Mouse (Mus musculus) T-helper 17 cell (primary cell): ENCODE measurements around the gene Plcb3.

ENCODE experiments used
- in situ Hi-C, 2 experiments: fragments of 300-600 bp; cut with MboI, MseI; formaldehyde crosslinking; loops; 1 replicate in 1 of 2; 2 replicates in 1 of 2; pipeline ENCODE4 v1.15.1; 2025; ENCODE audit warnings: high pct_unique_total_duplicates in 2 of 2

Gene Plcb3

GRCm38 (mm10) chr19:6992011-6992858, 16.0 kb upstream of the Plcb3 start, which contains the start of gene Dnajc4:
Gene Dnajc4 (minus strand): TSS chr19:6992572.
- in situ Hi-C loops = loop anchor here in 1 of 2 experiments (25.0 kb wide), 1 partner anchor 1920 kb away; the partner anchor contains the start of gene B3gat3

GRCm38 (mm10) chr19:6991166-6991565, 14.9 kb upstream of the Plcb3 start:
- in situ Hi-C loops = loop anchor here in 1 of 2 experiments (25.0 kb wide), 1 partner anchor 1921 kb away; the partner anchor contains the start of gene B3gat3

- in situ Hi-C loops = loop anchor here in 1 of 2 experiments (25.0 kb wide), 1 partner anchor 1922 kb away; the partner anchor contains the start of gene B3gat3
Observed at GRCm38 (mm10) chr19:6990712-6991111, 14.4 kb upstream of the Plcb3 start.

- in situ Hi-C loops = loop anchor here in 1 of 2 experiments (25.0 kb wide), 1 partner anchor 1923 kb away; the partner anchor contains the start of gene B3gat3
Observed at GRCm38 (mm10) chr19:6989251-6989650, 13.0 kb upstream of the Plcb3 start.

GRCm38 (mm10) chr19:6987904-6988285, 11.6 kb upstream of the Plcb3 start:
- in situ Hi-C loops = loop anchor here in 1 of 2 experiments (25.0 kb wide), 1 partner anchor 1924 kb away; the partner anchor contains the start of gene B3gat3

- in situ Hi-C loops = loop anchor here in 1 of 2 experiments (25.0 kb wide), 1 partner anchor 1925 kb away; the partner anchor contains the start of gene B3gat3
Observed at GRCm38 (mm10) chr19:6987061-6987903, 11.0 kb upstream of the Plcb3 start, which contains the start of gene Vegfb. Gene Vegfb (minus strand): TSS chr19:6987651.

GRCm38 (mm10) chr19:6985951-6986708, 9.9 kb upstream of the Plcb3 start:
- in situ Hi-C loops = loop anchor here in 1 of 2 experiments (25.0 kb wide), 1 partner anchor 1926 kb away; the partner anchor contains the start of gene B3gat3

GRCm38 (mm10) chr19:6985300-6985699, 9.0 kb upstream of the Plcb3 start:
- in situ Hi-C loops = loop anchor here in 1 of 2 experiments (25.0 kb wide), 1 partner anchor 1927 kb away; the partner anchor contains the start of gene B3gat3

- in situ Hi-C loops = loop anchor here in 1 of 2 experiments (25.0 kb wide), 1 partner anchor 1929 kb away; the partner anchor contains the start of gene B3gat3
Observed at GRCm38 (mm10) chr19:6983621-6984020, 7.4 kb upstream of the Plcb3 start.

GRCm38 (mm10) chr19:6981465-6981864, 5.2 kb upstream of the Plcb3 start:
- in situ Hi-C loops = loop anchor here in 1 of 2 experiments (25.0 kb wide), 1 partner anchor 1931 kb away; the partner anchor contains the start of gene B3gat3

- in situ Hi-C loops = loop anchor here in 1 of 2 experiments (25.0 kb wide), 1 partner anchor 1932 kb away; the partner anchor contains the start of gene B3gat3
Observed at GRCm38 (mm10) chr19:6980381-6981093, 4.3 kb upstream of the Plcb3 start, which contains the start of gene Fkbp2. Gene Fkbp2 (minus strand): TSS chr19:6980501.

GRCm38 (mm10) chr19:6979486-6980380, 3.5 kb upstream of the Plcb3 start:
- in situ Hi-C loops = loop anchor here in 1 of 2 experiments (25.0 kb wide), 1 partner anchor 1933 kb away; the partner anchor contains the start of gene B3gat3

- in situ Hi-C loops = loop anchor here in 1 of 2 experiments (25.0 kb wide), 1 partner anchor 1933 kb away; the partner anchor contains the start of gene B3gat3
Observed at GRCm38 (mm10) chr19:6979001-6979479, 2.8 kb upstream of the Plcb3 start.

GRCm38 (mm10) chr19:6978639-6978974, 2.3 kb upstream of the Plcb3 start:
- in situ Hi-C loops = loop anchor here in 1 of 2 experiments (25.0 kb wide), 1 partner anchor 1934 kb away; the partner anchor contains the start of gene B3gat3

- in situ Hi-C loops = loop anchor here in 1 of 2 experiments (25.0 kb wide), 1 partner anchor 1934 kb away; the partner anchor contains the start of gene B3gat3
Observed at GRCm38 (mm10) chr19:6977759-6978638, 1.7 kb upstream of the Plcb3 start.
